Mouse (Mus musculus) lung, postnatal 14 days (tissue): ENCODE results near the gene Rbfox1.
A peak's percentile ranks its signal among the peaks of the same experiment; 100 is the strongest.

Source experiments
- DNase-seq: peaks from one replicate; pipeline ENCODE4 v3.0.0; 2021

Gene Rbfox1

GRCm38 (mm10) chr16:7282257-7282656 lies 1397.1 kb downstream of the Rbfox1 start:
- peak; percentile 11 for DNase-seq

- no peak for DNase-seq
These were observed 1408.0 kb downstream of the Rbfox1 start for GRCm38 (mm10) chr16:7292985-7293805.

- no peak for DNase-seq
These were observed 1417.3 kb downstream of the Rbfox1 start for GRCm38 (mm10) chr16:7302416-7302815.

GRCm38 (mm10) chr16:7329196-7329595 lies 1444.0 kb downstream of the Rbfox1 start:
- no peak for DNase-seq

- DNase-seq = no peak
These were observed 1456.0 kb downstream of the Rbfox1 start for GRCm38 (mm10) chr16:7341186-7341585.

- no peak for DNase-seq
These were observed 1460.1 kb downstream of the Rbfox1 start for GRCm38 (mm10) chr16:7345298-7345697.

GRCm38 (mm10) chr16:7346001-7346625 lies 1461.0 kb downstream of the Rbfox1 start:
- no peak for DNase-seq

GRCm38 (mm10) chr16:7347522-7348165 lies 1462.5 kb downstream of the Rbfox1 start:
- no peak for DNase-seq

- no peak for DNase-seq
These were observed 1467.7 kb downstream of the Rbfox1 start for GRCm38 (mm10) chr16:7352808-7353207.

- DNase-seq = no peak
These were observed 1469.0 kb downstream of the Rbfox1 start for GRCm38 (mm10) chr16:7354116-7354515.

GRCm38 (mm10) chr16:7359043-7359442 lies 1473.9 kb downstream of the Rbfox1 start:
- DNase-seq = no peak

- no peak for DNase-seq
These were observed 1475.6 kb downstream of the Rbfox1 start for GRCm38 (mm10) chr16:7360706-7361105.

GRCm38 (mm10) chr16:7365878-7366277 lies 1480.7 kb downstream of the Rbfox1 start:
- DNase-seq = no peak

GRCm38 (mm10) chr16:7374146-7374545 lies 1489.0 kb downstream of the Rbfox1 start:
- DNase-seq = no peak

GRCm38 (mm10) chr16:7374674-7375073 lies 1489.5 kb downstream of the Rbfox1 start:
- DNase-seq = no peak

GRCm38 (mm10) chr16:7396101-7396500 lies 1510.9 kb downstream of the Rbfox1 start:
- DNase-seq = no peak

- no peak for DNase-seq
These were observed 1519.8 kb downstream of the Rbfox1 start for GRCm38 (mm10) chr16:7404766-7405492.

GRCm38 (mm10) chr16:7407862-7408640 lies 1522.9 kb downstream of the Rbfox1 start:
- DNase-seq = no peak

GRCm38 (mm10) chr16:7419655-7420281 lies 1534.6 kb downstream of the Rbfox1 start:
- DNase-seq = peak; percentile 7

- DNase-seq = no peak
These were observed 1540.4 kb downstream of the Rbfox1 start for GRCm38 (mm10) chr16:7425386-7426089.

- no peak for DNase-seq
These were observed 1548.1 kb downstream of the Rbfox1 start for GRCm38 (mm10) chr16:7433296-7433695.
